Mouse (Mus musculus): ENCODE results near the gene Ifi203.
"Not testable (repeated sequence)": the region's sequence is repeated elsewhere in the genome, so short reads cannot be mapped to it uniquely, and the experiment has no call there.

Ifi203 gene

GRCm38 (mm10) chr1:173889741-173890140 is 52.7 kb downstream of the Ifi203 start:
- DNase-seq (ENCODE audit: low read depth, low spot score), result not testable (repeated sequence)

- DNase-seq (ENCODE audit: low read depth, low spot score), result not testable (repeated sequence)
Observed at GRCm38 (mm10) chr1:173887026-173887787, 55.3 kb downstream of the Ifi203 start.

GRCm38 (mm10) chr1:173880004-173880666 is 62.3 kb downstream of the Ifi203 start:
- DNase-seq (ENCODE audit: low read depth, low spot score), result peak; percentile 18

GRCm38 (mm10) chr1:173879225-173879987 is 63.1 kb downstream of the Ifi203 start:
- not testable (repeated sequence) for DNase-seq (ENCODE audit: low read depth, low spot score)

- DNase-seq (ENCODE audit: low read depth, low spot score), result not testable (repeated sequence)
Observed at GRCm38 (mm10) chr1:173878264-173878663, 64.2 kb downstream of the Ifi203 start.

- not testable (repeated sequence) for DNase-seq (ENCODE audit: low read depth, low spot score)
Observed at GRCm38 (mm10) chr1:173877125-173877524, 65.3 kb downstream of the Ifi203 start.
